Mouse (Mus musculus): Measurements from ENCODE around the gene Crhr2. TPM values are rescaled to one million over a fixed set of nuclear protein-coding genes. Genes with fewer than 3 reads are reported as not detected.

Gene Crhr2
- total RNA-seq, 2 experiments from 2014 or later, result not detected

- ATAC-seq (replicated peaks; ENCODE audit: poor library complexity, severe bottlenecking), result no peak
Measured at GRCm38 (mm10) chr6:55128391-55128790, 4.4 kb downstream of the Crhr2 start.

GRCm38 (mm10) chr6:55126576-55126975, 6.2 kb downstream of the Crhr2 start:
- no peak for ATAC-seq (replicated peaks; ENCODE audit: poor library complexity, severe bottlenecking)

GRCm38 (mm10) chr6:55123056-55123455, 9.8 kb downstream of the Crhr2 start:
- peak; percentile 52; the same call in 1 of the 2 replicates for ATAC-seq (replicated peaks; ENCODE audit: poor library complexity, severe bottlenecking)

- ATAC-seq (replicated peaks; ENCODE audit: poor library complexity, severe bottlenecking), result peak; percentile 64
Measured at GRCm38 (mm10) chr6:55117325-55118109, 15.3 kb downstream of the Crhr2 start.

- ATAC-seq (replicated peaks; ENCODE audit: poor library complexity, severe bottlenecking), result peak; percentile 89
Measured at GRCm38 (mm10) chr6:55108358-55108757, 24.5 kb downstream of the Crhr2 start.

- no peak for ATAC-seq (replicated peaks; ENCODE audit: poor library complexity, severe bottlenecking)
Measured at GRCm38 (mm10) chr6:55098603-55099002, 34.2 kb downstream of the Crhr2 start.

GRCm38 (mm10) chr6:55098030-55098429, 34.8 kb downstream of the Crhr2 start:
- no peak for ATAC-seq (replicated peaks; ENCODE audit: poor library complexity, severe bottlenecking)

- ATAC-seq (replicated peaks; ENCODE audit: poor library complexity, severe bottlenecking), result no peak
Measured at GRCm38 (mm10) chr6:55093431-55094146, 39.2 kb downstream of the Crhr2 start.

- ATAC-seq (replicated peaks; ENCODE audit: poor library complexity, severe bottlenecking), result no peak
Measured at GRCm38 (mm10) chr6:55091396-55091795, 41.4 kb downstream of the Crhr2 start.

- no peak for ATAC-seq (replicated peaks; ENCODE audit: poor library complexity, severe bottlenecking)
Measured at GRCm38 (mm10) chr6:55090639-55091038, 42.2 kb downstream of the Crhr2 start.

GRCm38 (mm10) chr6:55087355-55087754, 45.5 kb downstream of the Crhr2 start:
- no peak for ATAC-seq (replicated peaks; ENCODE audit: poor library complexity, severe bottlenecking)

- ATAC-seq (replicated peaks; ENCODE audit: poor library complexity, severe bottlenecking), result no peak
Measured at GRCm38 (mm10) chr6:55082261-55083051, 50.4 kb downstream of the Crhr2 start.

GRCm38 (mm10) chr6:55081379-55081778, 51.4 kb downstream of the Crhr2 start:
- no peak for ATAC-seq (replicated peaks; ENCODE audit: poor library complexity, severe bottlenecking)

- ATAC-seq (replicated peaks; ENCODE audit: poor library complexity, severe bottlenecking), result no peak
Measured at GRCm38 (mm10) chr6:55076561-55077255, 56.1 kb downstream of the Crhr2 start.

- ATAC-seq (replicated peaks; ENCODE audit: poor library complexity, severe bottlenecking), result no peak
Measured at GRCm38 (mm10) chr6:55065903-55066302, 66.9 kb downstream of the Crhr2 start.

GRCm38 (mm10) chr6:55064477-55064827, 68.4 kb downstream of the Crhr2 start:
- ATAC-seq (replicated peaks; ENCODE audit: poor library complexity, severe bottlenecking), result no peak

GRCm38 (mm10) chr6:55063793-55064476, 68.9 kb downstream of the Crhr2 start:
- no peak for ATAC-seq (replicated peaks; ENCODE audit: poor library complexity, severe bottlenecking)

GRCm38 (mm10) chr6:55062200-55062599, 70.6 kb downstream of the Crhr2 start:
- ATAC-seq (replicated peaks; ENCODE audit: poor library complexity, severe bottlenecking), result no peak

- ATAC-seq (replicated peaks; ENCODE audit: poor library complexity, severe bottlenecking), result no peak
Measured at GRCm38 (mm10) chr6:55061328-55061727, 71.5 kb downstream of the Crhr2 start.

Data from granulocyte monocyte progenitor cell, adult 5-6 weeks (primary cell).